Mouse (Mus musculus): ENCODE data around the gene Dhx37. TPM values are rescaled to one million over a fixed set of nuclear protein-coding genes. Genes with fewer than 3 reads are reported as not detected.
"Not testable (repeated sequence)": the region's sequence is repeated elsewhere in the genome, so short reads cannot be mapped to it uniquely, and the experiment has no call there.

Dhx37 gene
- polyA plus RNA-seq, 1 experiment from 2014 or later: 10.4 TPM

GRCm38 (mm10) chr5:125444554-125444953 is 10.6 kb upstream of the Dhx37 start:
- H3K27ac ChIP-seq: no peak overlapping the region
- no peaks in the 10 kb centered on the region for H3K27me3 ChIP-seq
- H3K4me1 ChIP-seq (replicated peaks): peaks cover 35% of the 10 kb centered on the region
- H3K9ac ChIP-seq: no peak overlapping the region
- ATAC-seq (ENCODE audit: low FRiP score): no peak
- no peaks in the 10 kb centered on the region for H3K36me3 ChIP-seq
- no peak overlapping the region for H3K4me3 ChIP-seq
- no peak overlapping the region for H3K4me2 ChIP-seq
- 87% methylated on average over 4 of the region's 4 CpGs for WGBS
- H3K9me3 ChIP-seq: no peaks in the 10 kb centered on the region

- 90% methylated on average over 3 of the region's 3 CpGs for WGBS
- Histone ChIP-seq H3K9me3 (no peaks in the 10 kb centered on the region), H3K4me3 (no peak overlapping the region), H3K4me2 (no peak overlapping the region), H3K9ac (no peak overlapping the region), H3K36me3 (no peaks in the 10 kb centered on the region), H3K4me1 (replicated peaks) (peaks cover 35% of the 10 kb centered on the region), H3K27ac (no peak overlapping the region), H3K27me3 (no peaks in the 10 kb centered on the region)
- no peak for ATAC-seq (ENCODE audit: low FRiP score)
Observed at GRCm38 (mm10) chr5:125443915-125444314, 10.0 kb upstream of the Dhx37 start.

- H3K4me2 ChIP-seq: no peak overlapping the region
- 95% methylated on average over 5 of the region's 5 CpGs for WGBS
- no peaks in the 10 kb centered on the region for H3K27me3 ChIP-seq
- H3K27ac ChIP-seq: no peak overlapping the region
- H3K9me3 ChIP-seq: no peaks in the 10 kb centered on the region
- no peak overlapping the region for H3K9ac ChIP-seq
- peaks cover 35% of the 10 kb centered on the region for H3K4me1 ChIP-seq (replicated peaks)
- H3K4me3 ChIP-seq: no peak overlapping the region
- ATAC-seq (ENCODE audit: low FRiP score): no peak
- no peaks in the 10 kb centered on the region for H3K36me3 ChIP-seq
Observed at GRCm38 (mm10) chr5:125443335-125443734, 9.4 kb upstream of the Dhx37 start.

DNA sequence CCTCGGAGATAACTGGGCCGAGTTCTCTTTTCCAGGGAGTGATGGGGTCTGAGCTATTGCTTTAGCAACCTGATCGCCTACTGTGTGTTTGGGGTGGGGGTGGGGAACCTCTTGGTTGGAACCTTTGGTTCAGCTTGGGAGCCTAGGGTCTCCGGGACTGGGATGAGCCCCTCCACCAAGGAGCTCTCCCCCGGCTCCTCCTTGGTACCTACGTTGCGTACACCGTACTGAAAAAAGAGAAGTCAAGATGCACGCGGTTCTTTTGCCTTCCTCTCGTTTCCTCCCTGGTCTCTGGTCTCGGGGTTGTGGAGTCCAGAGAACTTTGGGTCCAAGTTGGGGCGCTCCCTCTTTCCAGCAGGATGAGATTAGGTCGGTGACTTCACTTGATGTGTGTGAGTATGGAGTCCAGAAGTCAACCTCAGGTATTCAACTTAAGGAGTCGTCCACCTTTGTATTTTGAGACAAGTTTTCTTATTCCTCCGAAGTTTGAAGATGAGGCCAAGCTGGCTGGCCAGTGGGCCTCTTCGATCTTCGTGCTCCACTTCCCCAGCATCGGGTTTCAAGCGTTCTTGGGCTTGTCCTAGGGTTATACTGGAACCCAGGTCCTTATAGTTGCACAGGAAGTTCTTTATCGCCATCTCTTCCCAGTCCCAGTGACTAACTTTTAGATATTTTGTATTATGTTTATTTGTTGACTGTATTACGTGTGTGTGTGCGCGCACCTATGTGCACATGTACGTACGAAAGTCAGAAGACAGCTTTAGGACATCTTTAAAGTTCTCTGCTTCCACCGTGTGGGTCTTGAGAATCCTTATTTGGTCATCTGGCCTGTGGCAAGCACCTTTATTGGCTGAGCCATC is 8.4 kb upstream of the Dhx37 start:
- 23% methylated on average over 27 of the region's 27 CpGs for WGBS
- Histone ChIP-seq H3K9me3 (no peaks in the 10 kb centered on the region), H3K27ac (peak overlapping the region; percentile 85), H3K27me3 (no peaks in the 10 kb centered on the region), H3K4me2 (peak overlapping the region; percentile 68), H3K4me3 (peak overlapping the region; percentile 82), H3K36me3 (no peaks in the 10 kb centered on the region), H3K4me1 (replicated peaks) (peaks cover 35% of the 10 kb centered on the region), H3K9ac (peak overlapping the region; percentile 94)
- ATAC-seq (ENCODE audit: low FRiP score): peak; percentile 38; the same call in 1 of the 2 replicates

DNA sequence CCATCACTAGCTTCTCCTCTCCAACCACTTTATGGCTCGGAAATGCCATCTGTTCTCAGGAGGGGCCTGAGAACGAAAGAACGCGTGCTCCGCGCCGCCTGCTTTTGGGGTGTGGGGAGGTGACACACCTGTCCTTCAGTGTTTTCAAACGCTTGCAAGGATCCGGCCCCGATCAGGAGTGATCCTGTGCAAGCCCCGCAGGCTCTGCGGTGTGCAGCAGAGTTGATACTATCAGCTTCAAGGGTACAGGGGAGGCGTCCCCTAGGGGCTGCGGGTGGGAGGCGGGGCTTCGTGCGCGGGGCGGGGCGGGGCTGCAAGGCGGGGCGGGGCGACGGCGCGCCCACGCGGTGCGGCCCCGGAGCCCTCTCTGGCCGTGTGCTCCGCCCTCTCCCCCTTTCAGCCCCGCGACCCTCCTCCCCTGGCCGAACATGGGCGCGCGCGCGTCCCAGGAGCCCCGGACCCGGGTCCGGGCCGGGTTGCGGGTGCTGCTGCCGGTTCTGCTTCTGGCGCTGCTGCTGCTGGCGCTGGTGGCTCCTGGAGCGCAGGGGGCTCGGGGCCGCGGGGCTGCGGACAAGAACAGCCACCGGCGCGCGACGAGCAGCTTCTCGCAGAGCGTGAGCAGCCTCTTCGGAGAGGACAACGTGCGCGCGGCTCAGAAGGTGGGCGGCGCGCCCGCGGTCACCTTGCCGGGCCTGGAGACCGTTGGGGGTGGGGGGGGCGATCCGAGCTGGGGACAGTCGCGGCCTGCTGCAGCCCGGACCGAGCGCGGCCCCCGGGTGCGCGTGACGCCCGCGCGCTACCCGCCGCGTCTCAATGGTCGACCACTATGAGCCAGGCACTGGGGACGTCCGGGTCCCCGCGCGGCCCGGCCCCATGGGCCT is 7.6 kb upstream of the Dhx37 start, which contains the start of gene Bri3bp:
Gene Bri3bp, plus strand, starts transcription at position 335 of the 881 bp plus-strand sequence.
- under 1% methylated on average over 82 of the region's 97 CpGs for WGBS
- peak within 1 kb of the TSS; percentile 85 for H3K27ac ChIP-seq
- H3K4me3 ChIP-seq: peak within 1 kb of the TSS; percentile 82
- peak; percentile 89 for ATAC-seq (ENCODE audit: low FRiP score)
- peak within 1 kb of the TSS; percentile 94 for H3K9ac ChIP-seq
- no peaks in the 10 kb centered on the region for H3K9me3 ChIP-seq
- peak within 1 kb of the TSS; percentile 68 for H3K4me2 ChIP-seq
- H3K36me3 ChIP-seq: no peaks in the 10 kb centered on the region
- H3K4me1 ChIP-seq (replicated peaks): peaks cover 35% of the 10 kb centered on the region
- no peaks in the 10 kb centered on the region for H3K27me3 ChIP-seq

GRCm38 (mm10) chr5:125440583-125441233 is 6.8 kb upstream of the Dhx37 start:
- 2% methylated on average over 7 of the region's 7 CpGs for WGBS
- H3K9ac ChIP-seq: peak overlapping the region; percentile 94
- peak overlapping the region; percentile 82 for H3K4me3 ChIP-seq
- no peaks in the 10 kb centered on the region for H3K36me3 ChIP-seq
- H3K9me3 ChIP-seq: no peaks in the 10 kb centered on the region
- H3K4me1 ChIP-seq (replicated peaks): peaks cover 27% of the 10 kb centered on the region
- peak overlapping the region; percentile 68 for H3K4me2 ChIP-seq
- no peak overlapping the region for H3K27ac ChIP-seq
- ATAC-seq (ENCODE audit: low FRiP score): 0 out of 2 replicates have a peak, but pooled peaks have one; percentile 3
- H3K27me3 ChIP-seq: no peaks in the 10 kb centered on the region

- H3K9me3 ChIP-seq, H3K9ac ChIP-seq, H3K27ac ChIP-seq, H3K27me3 ChIP-seq: not testable (repeated sequence)
- 60% methylated on average over 15 of the region's 15 CpGs for WGBS
- peaks cover 13% of the 10 kb centered on the region for H3K4me1 ChIP-seq (replicated peaks)
- H3K36me3 ChIP-seq: peaks cover 25% of the 10 kb centered on the region
- H3K4me3 ChIP-seq: peak overlapping the region; percentile 89
- peak; percentile 14; the same call in 1 of the 2 replicates for ATAC-seq (ENCODE audit: low FRiP score)
- peak overlapping the region; percentile 94 for H3K4me2 ChIP-seq
Observed at GRCm38 (mm10) chr5:125434347-125434746, 426 bp upstream of the Dhx37 start.

GRCm38 (mm10) chr5:125432324-125432723 is 1.6 kb downstream of the Dhx37 start:
- peak overlapping the region; percentile 94; the same call in 1 of the 2 replicates for H3K4me2 ChIP-seq
- H3K9ac ChIP-seq: not testable (repeated sequence)

GRCm38 (mm10) chr5:125426343-125426742 is 7.6 kb downstream of the Dhx37 start:
- no peak for ATAC-seq (ENCODE audit: low FRiP score)
- no peak overlapping the region for H3K9ac ChIP-seq
- no peaks in the 10 kb centered on the region for H3K27me3 ChIP-seq
- peaks cover 100% of the 10 kb centered on the region for H3K36me3 ChIP-seq
- H3K4me1 ChIP-seq (replicated peaks): no peaks in the 10 kb centered on the region
- no peaks in the 10 kb centered on the region for H3K9me3 ChIP-seq
- H3K4me3 ChIP-seq: no peak overlapping the region
- no peak overlapping the region for H3K4me2 ChIP-seq
- no peak overlapping the region for H3K27ac ChIP-seq
- WGBS: 96% methylated on average over 10 of the region's 10 CpGs

More at GRCm38 (mm10) chr5:125432324-125432723, 1.6 kb downstream of the Dhx37 start:
- H3K4me3 ChIP-seq; H3K27me3 ChIP-seq; H3K27ac ChIP-seq; ATAC-seq (ENCODE audit: low FRiP score); H3K9me3 ChIP-seq: not testable (repeated sequence)
- peaks cover 13% of the 10 kb centered on the region for H3K4me1 ChIP-seq (replicated peaks)
- 92% methylated on average over 2 of the region's 2 CpGs for WGBS
- H3K36me3 ChIP-seq: peaks cover 46% of the 10 kb centered on the region

- Histone ChIP-seq H3K4me2 (no peak overlapping the region), H3K27me3 (no peaks in the 10 kb centered on the region), H3K9ac (no peak overlapping the region), H3K27ac (no peak overlapping the region), H3K4me3 (no peak overlapping the region), H3K36me3 (peaks cover 100% of the 10 kb centered on the region), H3K9me3 (no peaks in the 10 kb centered on the region), H3K4me1 (replicated peaks) (no peaks in the 10 kb centered on the region)
- WGBS: 91% methylated on average over 10 of the region's 10 CpGs
- no peak for ATAC-seq (ENCODE audit: low FRiP score)
Observed at GRCm38 (mm10) chr5:125425698-125426276, 8.1 kb downstream of the Dhx37 start.

DNA sequence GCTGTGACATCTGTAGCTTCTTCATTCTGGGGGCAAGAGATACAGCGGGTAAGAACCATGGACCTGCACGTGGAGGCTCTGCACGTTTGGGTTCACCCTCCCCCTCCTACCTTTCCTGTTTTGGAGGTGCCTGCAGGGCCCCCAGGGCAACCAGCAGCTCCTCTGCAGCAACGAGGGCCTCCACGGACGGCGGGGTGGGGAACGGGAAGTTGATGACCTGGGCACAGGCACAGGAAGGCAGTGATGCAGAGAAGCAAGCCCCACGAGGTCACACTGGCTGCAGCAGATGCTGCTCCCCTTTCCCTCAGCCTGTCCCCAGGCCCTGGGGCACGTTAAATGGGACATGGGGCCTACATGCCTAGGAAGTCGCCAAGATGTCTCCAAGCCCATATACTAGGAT is 14.8 kb downstream of the Dhx37 start:
- WGBS: 86% methylated on average over 11 of the region's 11 CpGs
- Histone ChIP-seq H3K9ac (no peak overlapping the region), H3K9me3 (no peaks in the 10 kb centered on the region), H3K27ac (no peak overlapping the region), H3K4me2 (no peak overlapping the region), H3K27me3 (no peaks in the 10 kb centered on the region), H3K4me1 (replicated peaks) (no peaks in the 10 kb centered on the region), H3K36me3 (peaks cover 98% of the 10 kb centered on the region), H3K4me3 (no peak overlapping the region)
- no peak for ATAC-seq (ENCODE audit: low FRiP score)
